Mouse (Mus musculus) v-Abl transformed pro-B cells (cell line): ENCODE results near the gene Olfr1393.

Source experiments
- in situ Hi-C, 2 experiments: fragments of 400-800 bp; cut with MboI; formaldehyde crosslinking; loops; one replicate each; pipeline ENCODE4 v1.15.1; 2025; ENCODE audit not compliant: unreplicated experiment in 2 of 2

Olfr1393 gene

GRCm38 (mm10) chr11:49249811-49250421, 28.2 kb upstream of the Olfr1393 start:
- in situ Hi-C loops = loop anchor here (5.0 to 10.0 kb wide), 4 partner anchors 48 to 433 kb away; partner anchors contain the start of genes Zfp62 (in 2 of the 2), Irgm1 (in 1 of the 2) and Trim41 (in 1 of the 2)

GRCm38 (mm10) chr11:49250422-49251379, 27.4 kb upstream of the Olfr1393 start:
- in situ Hi-C loops = no loop called here

- in situ Hi-C loops = no loop called here
Observed at GRCm38 (mm10) chr11:49251380-49251761, 26.7 kb upstream of the Olfr1393 start.

GRCm38 (mm10) chr11:49252048-49252447, 26.1 kb upstream of the Olfr1393 start:
- in situ Hi-C loops = no loop called here

- in situ Hi-C loops = no loop called here
Observed at GRCm38 (mm10) chr11:49253035-49253434, 25.1 kb upstream of the Olfr1393 start.

- in situ Hi-C loops = no loop called here
Observed at GRCm38 (mm10) chr11:49259296-49259695, 18.8 kb upstream of the Olfr1393 start.

GRCm38 (mm10) chr11:49259829-49260228, 18.3 kb upstream of the Olfr1393 start:
- in situ Hi-C loops = loop anchor here in 1 of 2 experiments (5.0 to 10.0 kb wide), 3 partner anchors 148 to 485 kb away; partner anchors contain the start of gene Olfr1396

- in situ Hi-C loops = loop anchor here in 1 of 2 experiments (5.0 to 10.0 kb wide), 3 partner anchors 148 to 486 kb away; partner anchors contain the start of gene Olfr1396
Observed at GRCm38 (mm10) chr11:49260598-49261312, 17.3 kb upstream of the Olfr1393 start.

- in situ Hi-C loops = loop anchor here in 1 of 2 experiments (5.0 to 10.0 kb wide), 3 partner anchors 149 to 487 kb away; partner anchors contain the start of gene Olfr1396
Observed at GRCm38 (mm10) chr11:49261313-49261855, 16.7 kb upstream of the Olfr1393 start.

- in situ Hi-C loops = loop anchor here in 1 of 2 experiments (5.0 to 10.0 kb wide), 3 partner anchors 150 to 487 kb away; partner anchors contain the start of gene Olfr1396
Observed at GRCm38 (mm10) chr11:49262286-49262685, 15.8 kb upstream of the Olfr1393 start.

- in situ Hi-C loops = loop anchor here in 1 of 2 experiments (5.0 to 10.0 kb wide), 3 partner anchors 151 to 488 kb away; partner anchors contain the start of gene Olfr1396
Observed at GRCm38 (mm10) chr11:49263149-49263548, 15.0 kb upstream of the Olfr1393 start.

- in situ Hi-C loops = loop anchor here in 1 of 2 experiments (5.0 to 10.0 kb wide), 3 partner anchors 152 to 489 kb away; partner anchors contain the start of gene Olfr1396
Observed at GRCm38 (mm10) chr11:49264081-49264480, 14.0 kb upstream of the Olfr1393 start.

- in situ Hi-C loops = loop anchor here (5.0 to 10.0 kb wide), 4 partner anchors 152 to 492 kb away; partner anchors contain the start of gene Olfr1396 (in 1 of the 2)
Observed at GRCm38 (mm10) chr11:49264622-49265021, 13.5 kb upstream of the Olfr1393 start.

GRCm38 (mm10) chr11:49265101-49265500, 13.0 kb upstream of the Olfr1393 start:
- in situ Hi-C loops = loop anchor here (5.0 to 10.0 kb wide), 3 partner anchors 400 to 493 kb away; no protein-coding TSS in a partner anchor

- in situ Hi-C loops = loop anchor here (5.0 to 10.0 kb wide), 3 partner anchors 402 to 494 kb away; no protein-coding TSS in a partner anchor
Observed at GRCm38 (mm10) chr11:49266671-49267070, 11.4 kb upstream of the Olfr1393 start.

GRCm38 (mm10) chr11:49267316-49267715, 10.8 kb upstream of the Olfr1393 start:
- in situ Hi-C loops = loop anchor here (5.0 to 10.0 kb wide), 3 partner anchors 403 to 495 kb away; no protein-coding TSS in a partner anchor

GRCm38 (mm10) chr11:49267970-49268579, 10.0 kb upstream of the Olfr1393 start:
- in situ Hi-C loops = loop anchor here (5.0 to 10.0 kb wide), 3 partner anchors 403 to 496 kb away; no protein-coding TSS in a partner anchor

GRCm38 (mm10) chr11:49269761-49270160, 8.3 kb upstream of the Olfr1393 start:
- in situ Hi-C loops = loop anchor here (5.0 to 10.0 kb wide), 5 partner anchors 82 to 497 kb away; partner anchors contain the start of gene Btnl9 (in 2 of the 2)

- in situ Hi-C loops = loop anchor here (5.0 kb wide), 2 partner anchors 83 to 153 kb away; partner anchors contain the start of gene Btnl9 (in 2 of the 2)
Observed at GRCm38 (mm10) chr11:49270368-49270767, 7.7 kb upstream of the Olfr1393 start.
